10 mouse cellular contexts compared by ENCODE assay signal in the genomic region with DNA sequence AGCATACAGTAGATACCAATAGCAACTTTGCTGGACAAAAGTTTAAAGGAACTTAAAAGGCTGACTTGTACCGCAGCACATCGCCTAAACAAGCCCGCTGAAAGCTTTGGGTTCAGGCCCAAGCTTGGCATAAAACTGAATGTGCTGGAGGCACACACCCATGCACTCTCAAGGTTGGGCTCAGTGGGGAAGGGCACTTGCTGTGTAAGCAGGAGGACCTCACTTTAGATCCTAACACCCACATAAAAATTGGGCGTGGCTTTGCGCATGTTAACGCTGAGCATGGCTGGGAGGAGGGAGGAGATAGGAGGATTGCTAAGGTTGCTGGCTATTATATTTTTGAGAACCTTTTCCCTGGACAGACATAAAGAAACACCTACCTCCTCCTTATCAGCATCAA. TPM values are rescaled to one million over a fixed set of nuclear protein-coding genes. Genes with fewer than 3 reads are reported as not detected.
DNase-seq lines count a peak whose midpoint lies in the region; ATAC-seq and TF ChIP-seq lines count a peak whose summit lies in the region.
"Had no signal": no experiment of that assay in that cellular context is flagged by ENCODE, and none has a peak within 500 bp of the region (broad histone marks: within the 10 kb centered on the region; RNA-seq: fewer than 3 reads in every experiment).

No protein-coding gene starts in this region.

- H3K4me1 ChIP-seq in liver, postnatal 0 days (ENCODE audit: insufficient read depth) = peaks cover 8% of the 10 kb centered on the region; the same call in 1 of the 2 replicates

- DNase-seq in liver (peak; percentile 61), ZHBTc4 (ENCODE audit: low read depth, low spot score) (peak; percentile 63)
- no peak for DNase-seq in liver, postnatal 0 days
- peak; percentile 28 for DNase-seq in lung, postnatal 36 days
- DNase-seq in embryo, embryonic 10 days (ENCODE audit: low spot score) = no peak
- no peak for DNase-seq in adrenal gland, adult 2 months
- no peak for DNase-seq in urinary bladder, postnatal 4 days (ENCODE audit: low spot score in 2 of 2)
- DNase-seq: kidney, postnatal 25 days; right cerebral cortex, postnatal 14 days had no signal

- H3K9me3 ChIP-seq in liver, postnatal 0 days (ENCODE audit: low read length) = no peaks in the 10 kb centered on the region

- peaks cover 5% of the 10 kb centered on the region; the same call in 1 of the 2 replicates for H3K36me3 ChIP-seq in liver, postnatal 0 days (replicated peaks; ENCODE audit: insufficient read depth, low read length)

- H3K9ac ChIP-seq in liver, postnatal 0 days (replicated peaks) = no peak overlapping the region

- no peak overlapping the region for H3K4me2 ChIP-seq in liver, postnatal 0 days (ENCODE audit: low read depth, low read length)

- H3K4me3 ChIP-seq in liver, postnatal 0 days (ENCODE audit: low read depth, low read length) = no peak overlapping the region

- H3K27me3 ChIP-seq in liver, postnatal 0 days (ENCODE audit: insufficient read depth, low read length) = no peaks in the 10 kb centered on the region

- no peak for ATAC-seq in liver, postnatal 0 days
- ATAC-seq in erythroid progenitor cell, adult 5-6 weeks (replicated peaks; ENCODE audit: low FRiP score, poor library complexity, severe bottlenecking) = peak; percentile 77

- no peak overlapping the region for H3K27ac ChIP-seq in liver, postnatal 0 days (ENCODE audit: low read depth)

- TF ChIP-seq CTCF in liver, postnatal 0 days (IDR thresholded peaks at IDR 0.05; ENCODE audit: low read depth) = no peak

- 71% methylated on average over 6 of the region's 6 CpGs for WGBS in liver, postnatal 0 days (ENCODE audit: insufficient replicate concordance)

- no peak for TF ChIP-seq EP300 in liver, postnatal 0 days (IDR thresholded peaks at IDR 0.05; ENCODE audit: low read depth)

RNA-seq across cellular contexts. Expression of a gene that starts 8.7 kb away (rescaled TPM):
- 935 and 945 TPM in 2 replicates for polyA plus RNA-seq in liver, postnatal 0 days (2015; fragmentation: Nextera tagmentation; extraction: Ambion mirVana)
- 1,556 and 1,764 TPM in 2 replicates for total RNA-seq in erythroid progenitor cell, adult 5-6 weeks (2015; ENCODE audit: low replicate concordance)
- total RNA-seq in erythroid progenitor cell, adult 5-6 weeks (2017; ENCODE audit: low replicate concordance) = 3,478 and 4,268 TPM in 2 replicates
- 100 to 1,000 TPM; 369 to 456 TPM for total RNA-seq in adrenal gland, adult 2 months (2021)
- 31.5 and 38.6 TPM in 2 replicates for polyA plus RNA-seq in adrenal gland, adult 2 months (2012; rRNA removed)

RNA-seq across cellular contexts. Expression of a gene that starts 10.5 kb away (rescaled TPM):
- polyA plus RNA-seq in liver, postnatal 0 days (2015; fragmentation: Nextera tagmentation; extraction: Ambion mirVana) = 70.7 and 71.5 TPM in 2 replicates
- total RNA-seq in erythroid progenitor cell, adult 5-6 weeks (2015; ENCODE audit: low replicate concordance) = 107 and 129 TPM in 2 replicates
- 248 and 264 TPM in 2 replicates for total RNA-seq in erythroid progenitor cell, adult 5-6 weeks (2017; ENCODE audit: low replicate concordance)
- 100 to 1,000 TPM in 1 of 2 experiments, 10 to 100 TPM in 1; 93.2 to 112 TPM for total RNA-seq in adrenal gland, adult 2 months (2021)
- 8.5 and 11.2 TPM in 2 replicates for polyA plus RNA-seq in adrenal gland, adult 2 months (2012; rRNA removed)

RNA-seq across cellular contexts. Expression of a gene that starts 14.5 kb away (rescaled TPM):
- 7.3 and 8.7 TPM in 2 replicates for polyA plus RNA-seq in liver, postnatal 0 days (2015; fragmentation: Nextera tagmentation; extraction: Ambion mirVana)
- total RNA-seq in erythroid progenitor cell, adult 5-6 weeks (2015; ENCODE audit: low replicate concordance) = 11.2 and 11.7 TPM in 2 replicates
- 7.8 and 10.9 TPM in 2 replicates for total RNA-seq in erythroid progenitor cell, adult 5-6 weeks (2017; ENCODE audit: low replicate concordance)
- 10 to 100 TPM; 15.6 to 32.1 TPM for total RNA-seq in adrenal gland, adult 2 months (2021)
- polyA plus RNA-seq in adrenal gland, adult 2 months (2012; rRNA removed) = 16.3 and 20.1 TPM in 2 replicates

RNA-seq across cellular contexts. Expression of a gene that starts 39.1 kb away (rescaled TPM):
- polyA plus RNA-seq in liver, postnatal 0 days (2015; fragmentation: Nextera tagmentation; extraction: Ambion mirVana) = 1.0 and 1.3 TPM in 2 replicates
- total RNA-seq in erythroid progenitor cell, adult 5-6 weeks (2015; ENCODE audit: low replicate concordance) = 2.9 and 3.8 TPM in 2 replicates
- total RNA-seq in erythroid progenitor cell, adult 5-6 weeks (2017; ENCODE audit: low replicate concordance) = 4.4 and 5.4 TPM in 2 replicates
- 1 to 10 TPM in 1 of 2 experiments, under 1 TPM in 1; 0.98 to 3.2 TPM for total RNA-seq in adrenal gland, adult 2 months (2021)
- polyA plus RNA-seq in adrenal gland, adult 2 months (2012; rRNA removed) = 1.6 and 2.2 TPM in 2 replicates

Comparison
In these comparisons a context has a peak if more than half of its experiments do, and no peak if none do; other contexts are left out.
1. DNase-seq: peak in liver (single experiment), ZHBTc4 (single experiment) and lung, postnatal 36 days (single experiment); none in liver, postnatal 0 days (single experiment), embryo, embryonic 10 days (single experiment), adrenal gland, adult 2 months (single experiment) and urinary bladder, postnatal 4 days (0 of 2).